Mouse (Mus musculus) right cerebral cortex, adult 18-20 months (tissue): ENCODE measurements at regions not wholly inside any gene's neighbourhood (a gene's known extent, or its start where the extent isn't known, plus 50 kb on each side); places are given as distances from the start of the nearest gene placed in this dataset.
"Not testable (repeated sequence)": the region's sequence is repeated elsewhere in the genome, so short reads cannot be mapped to it uniquely, and the experiment has no call there.

Experiments used
- DNase-seq: peaks from one replicate; pipeline ENCODE4 v3.0.0; 2022; ENCODE audit warnings: mixed read lengths

DNA sequence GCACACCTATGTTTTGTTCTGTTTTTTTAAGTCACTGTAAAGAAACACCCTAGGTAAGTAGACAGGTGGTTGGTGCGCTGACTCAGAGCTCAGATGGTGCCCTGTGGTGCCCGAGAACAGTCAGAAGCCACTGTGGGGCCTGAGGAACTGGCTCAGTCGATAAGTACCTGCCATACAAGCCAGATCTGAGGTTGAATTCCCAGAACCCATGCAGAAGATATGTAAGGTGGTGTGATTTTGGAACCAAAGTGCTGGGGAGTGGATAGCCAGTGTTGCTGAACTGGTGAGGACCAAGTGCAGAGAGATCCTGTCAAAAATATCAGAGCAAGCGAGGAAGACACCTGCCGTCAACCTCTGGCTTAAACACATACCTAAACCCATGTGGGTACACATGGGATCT, 65.4 kb downstream of the Chst1 start:
- no peak for DNase-seq

DNA sequence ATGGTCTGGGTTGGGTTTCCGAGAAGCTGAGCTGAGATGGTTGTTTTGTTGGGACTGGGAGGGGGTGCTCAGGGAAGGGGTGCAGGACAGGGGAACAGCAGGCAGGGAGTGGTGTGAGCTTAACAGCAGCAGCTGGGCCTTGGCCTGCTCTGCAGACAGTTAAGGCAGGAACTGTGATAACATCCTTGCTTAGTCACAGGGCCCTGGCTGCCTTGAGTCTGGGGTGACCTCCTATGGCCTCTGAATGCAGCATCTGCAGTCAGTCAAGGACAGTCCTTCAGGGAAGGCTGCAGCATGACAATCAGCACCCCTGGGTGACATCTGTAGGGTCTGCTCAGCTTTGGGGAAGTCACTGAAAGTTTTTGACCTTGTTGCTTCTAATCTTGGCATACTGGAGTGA, 67.7 kb downstream of the Chst1 start:
- DNase-seq, result no peak

DNA sequence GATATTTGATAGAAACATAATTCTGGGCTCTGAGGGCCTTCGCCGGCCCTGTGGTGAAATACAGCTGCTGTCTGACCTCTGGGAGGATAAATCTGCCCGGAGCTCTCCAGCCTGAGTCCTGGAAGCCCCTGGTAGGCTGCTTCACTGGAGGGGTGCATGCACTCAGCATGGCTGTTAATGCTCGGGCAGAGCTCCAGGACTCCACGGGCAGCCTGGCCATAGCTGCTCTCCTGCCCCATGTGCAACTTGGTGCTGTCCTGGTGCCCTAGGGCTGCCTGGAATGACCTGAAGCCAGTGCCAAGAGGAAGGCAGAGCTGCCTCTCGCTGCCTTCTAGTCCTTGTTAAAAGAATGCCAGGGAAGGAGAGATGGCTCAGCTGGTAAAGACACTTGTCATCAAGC, 68.2 kb downstream of the Chst1 start:
- no peak for DNase-seq

DNA sequence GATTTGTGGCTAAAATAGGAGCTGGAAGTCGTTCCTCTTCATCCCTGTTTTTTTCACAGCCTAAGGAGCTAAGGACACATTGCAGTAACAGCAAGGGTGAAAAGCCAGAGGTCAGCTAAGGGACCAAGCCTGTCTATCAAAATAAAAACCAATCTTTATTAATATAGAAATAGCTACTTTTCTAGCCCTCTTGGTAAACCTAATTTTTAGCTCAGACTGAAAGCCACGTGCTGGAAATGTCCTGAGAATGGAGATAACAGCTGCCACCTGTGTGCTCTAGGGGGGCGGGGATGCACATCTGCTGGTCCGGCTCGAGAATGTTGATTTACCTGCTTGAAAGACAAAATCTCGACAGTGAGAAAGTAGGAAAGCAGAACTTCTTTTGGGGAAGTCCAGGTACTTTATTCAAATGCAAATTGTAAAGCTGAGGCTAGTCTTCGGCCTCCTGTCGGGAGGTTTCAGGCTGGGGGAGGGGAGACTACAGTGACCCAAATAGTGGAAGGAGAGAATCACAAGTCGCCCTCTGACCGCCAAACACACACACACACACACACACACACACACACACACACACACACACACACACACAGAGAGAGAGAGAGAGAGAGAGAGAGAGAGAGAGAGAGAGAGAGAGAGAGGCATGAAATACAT, 70.0 kb downstream of the Chst1 start:
- DNase-seq, result not testable (repeated sequence)

DNA sequence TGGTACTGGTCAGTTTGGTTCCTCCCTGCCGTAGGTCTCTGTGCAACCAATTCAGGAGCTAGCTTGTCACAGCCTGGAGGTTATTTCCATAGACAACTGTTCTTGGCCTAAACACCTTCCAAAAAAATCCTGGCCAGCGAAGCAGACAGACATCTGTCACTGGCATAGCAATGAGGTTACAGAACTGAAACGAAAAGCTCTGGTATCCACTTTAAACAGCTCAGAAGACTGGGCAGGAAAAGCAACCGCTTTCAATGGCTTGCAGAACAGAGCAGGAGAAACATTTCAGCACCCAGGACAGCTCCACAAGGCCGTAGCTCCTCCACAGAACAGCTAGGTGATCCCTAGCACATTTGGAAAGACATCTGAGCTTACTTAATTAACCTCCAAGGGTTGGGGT, 72.1 kb downstream of the Chst1 start:
- DNase-seq, result no peak

DNA sequence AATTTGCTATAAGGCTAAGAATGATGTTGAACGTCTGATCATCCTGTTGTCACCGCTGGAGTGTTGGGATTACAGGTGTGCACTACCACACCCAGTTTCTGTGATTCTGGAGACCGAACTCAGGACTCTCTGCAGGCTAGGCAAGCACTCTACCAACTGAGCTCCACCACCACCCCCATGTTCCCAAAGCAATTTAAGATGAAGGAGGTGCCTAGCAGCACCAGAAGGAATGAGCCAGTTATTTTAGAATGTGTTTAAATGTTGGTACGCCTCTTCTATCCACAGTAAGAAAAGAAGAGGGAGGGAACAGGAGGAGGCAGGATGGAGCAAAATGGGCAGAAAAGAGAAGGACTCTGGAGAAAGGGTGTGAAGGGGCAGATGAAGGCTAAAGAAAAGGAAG, 72.6 kb downstream of the Chst1 start:
- peak; percentile 81 for DNase-seq

DNA sequence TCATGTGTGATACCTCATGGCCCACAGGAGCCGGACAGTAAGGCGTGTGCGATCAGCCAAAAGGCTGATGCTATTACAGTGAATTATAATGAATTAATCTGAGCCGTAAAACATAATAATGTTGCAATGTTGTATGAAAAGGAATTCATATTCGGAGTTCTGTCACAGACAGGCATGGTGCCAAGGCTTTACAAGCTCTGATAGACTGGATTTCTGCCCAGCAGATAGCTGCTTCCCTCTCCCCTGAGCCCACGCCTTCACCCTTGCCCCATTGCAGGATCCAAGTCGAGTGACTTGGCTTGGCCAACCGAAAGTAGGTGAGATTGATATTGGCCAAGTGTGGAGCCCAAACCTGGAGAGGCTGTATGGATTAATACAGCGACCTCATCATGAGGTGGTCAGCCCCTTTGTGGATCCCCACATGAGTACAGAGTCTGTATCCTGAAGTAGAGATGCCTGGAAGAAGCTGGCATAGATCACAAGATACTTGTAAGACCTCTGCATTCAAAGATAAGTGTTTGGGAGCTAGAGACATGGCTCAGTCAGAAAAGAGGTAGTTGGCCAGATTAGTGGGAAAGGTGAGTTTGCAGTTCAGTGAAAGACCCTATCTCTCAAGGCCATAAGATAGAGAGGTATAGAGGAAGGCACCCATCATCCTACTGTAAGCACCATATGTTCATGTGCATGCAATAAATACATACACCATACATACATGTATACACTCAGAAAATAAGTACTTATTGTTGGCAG, 73.7 kb downstream of the Chst1 start:
- DNase-seq, result no peak

DNA sequence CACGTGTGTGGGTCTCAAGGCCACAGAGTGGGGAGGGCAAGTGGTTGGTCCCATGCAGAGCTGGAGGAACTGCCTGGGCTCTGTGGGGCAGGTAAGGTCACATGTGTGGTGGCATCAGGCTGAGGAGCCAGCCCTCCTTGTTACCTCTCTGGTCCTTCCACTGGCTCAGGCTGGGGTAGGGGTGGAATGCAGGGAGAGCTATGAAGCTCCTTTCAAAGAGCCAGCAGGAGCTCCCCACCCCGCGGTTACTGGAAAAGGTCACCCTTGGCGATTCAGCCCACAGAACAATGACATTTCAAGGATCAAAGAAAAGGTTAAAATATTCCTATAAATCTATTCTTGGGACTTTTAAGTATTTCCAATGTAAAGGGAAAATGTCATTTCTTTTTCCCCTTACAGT, 74.4 kb downstream of the Chst1 start:
- no peak for DNase-seq

DNA sequence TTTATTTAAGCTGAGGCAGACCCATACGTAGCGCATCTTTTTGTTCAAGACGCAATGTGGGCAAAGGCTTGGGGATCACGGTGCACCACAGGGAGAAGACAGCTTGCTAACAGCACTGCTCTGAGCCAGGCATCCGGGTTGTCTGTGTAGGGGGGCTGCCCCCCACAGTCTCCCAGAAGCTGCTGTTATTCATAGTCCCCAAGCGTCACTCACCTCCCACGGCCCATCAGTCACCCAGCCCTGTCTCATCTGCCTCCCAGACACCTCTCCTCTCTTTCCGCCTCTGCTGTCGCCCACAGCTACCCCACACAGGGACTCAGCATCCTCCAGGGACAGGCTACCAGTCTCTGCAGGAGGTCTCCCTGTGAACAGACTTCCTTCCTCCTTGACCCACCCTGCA, 75.7 kb downstream of the Chst1 start:
- peak; percentile 93 for DNase-seq

DNA sequence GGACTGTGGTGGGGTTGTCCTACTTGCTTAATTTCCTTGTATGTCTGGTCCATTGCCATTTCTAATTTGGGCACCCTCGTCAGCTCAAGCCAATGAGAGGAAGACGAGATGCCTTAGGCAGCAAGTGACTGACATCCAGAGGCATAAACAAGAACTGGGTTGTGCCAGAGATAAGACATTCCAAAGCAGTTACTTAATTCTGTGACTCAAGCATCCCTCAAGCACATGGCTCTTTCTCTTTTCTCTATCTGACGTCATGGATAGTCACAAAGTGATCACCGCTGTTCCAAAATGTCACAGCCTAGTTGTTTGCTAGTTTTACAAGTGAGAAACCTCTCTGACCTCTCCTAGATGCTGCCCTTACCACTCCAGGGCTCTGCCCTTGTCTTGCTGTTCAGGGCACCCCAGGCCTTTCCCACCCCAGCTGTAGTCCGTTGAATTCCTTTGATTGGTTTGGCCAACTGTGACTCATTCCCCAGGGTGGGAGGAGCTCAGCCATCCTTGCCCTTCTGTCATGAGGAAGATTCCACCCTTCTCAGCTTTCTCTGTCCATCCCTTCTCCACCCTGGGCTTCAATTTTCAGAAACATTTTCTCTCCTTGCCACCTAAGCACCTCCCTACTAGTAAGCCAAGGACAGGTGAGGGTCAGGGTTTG, 78.9 kb downstream of the Chst1 start:
- no peak for DNase-seq

DNA sequence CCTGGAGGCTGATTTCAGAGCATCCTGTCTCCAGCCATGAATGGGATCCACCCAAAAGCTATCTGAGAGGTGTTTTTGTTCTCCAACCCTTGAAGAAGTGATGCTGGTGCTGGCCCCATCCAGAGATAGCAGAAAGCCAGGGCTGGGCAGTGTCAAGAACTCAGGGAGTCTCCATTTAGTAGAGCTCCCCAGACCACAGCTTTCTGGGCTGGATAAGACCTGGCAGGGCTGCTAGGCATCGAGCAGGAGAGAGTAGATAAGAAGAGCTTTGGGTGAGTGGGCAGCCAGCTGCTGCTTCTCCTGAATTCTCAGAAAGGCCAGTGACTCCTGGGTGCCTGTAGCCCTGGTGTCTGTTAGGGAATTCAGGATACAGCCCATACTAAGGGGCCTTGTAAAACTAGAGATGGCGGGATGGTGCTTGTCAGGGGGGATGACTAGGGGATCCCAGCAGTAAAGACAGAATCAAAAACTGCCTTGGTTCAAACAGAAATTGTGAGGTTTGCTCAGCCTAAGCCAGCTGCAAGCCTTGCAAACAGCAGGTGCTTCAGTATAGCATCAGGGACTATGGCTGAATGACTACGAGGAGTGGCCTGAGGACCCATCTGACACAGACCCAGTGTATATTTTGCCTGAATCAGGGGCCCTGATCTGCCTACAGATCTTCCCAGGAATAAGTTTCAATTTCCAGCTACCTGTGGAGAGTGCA, 79.6 kb downstream of the Chst1 start:
- no peak for DNase-seq

DNA sequence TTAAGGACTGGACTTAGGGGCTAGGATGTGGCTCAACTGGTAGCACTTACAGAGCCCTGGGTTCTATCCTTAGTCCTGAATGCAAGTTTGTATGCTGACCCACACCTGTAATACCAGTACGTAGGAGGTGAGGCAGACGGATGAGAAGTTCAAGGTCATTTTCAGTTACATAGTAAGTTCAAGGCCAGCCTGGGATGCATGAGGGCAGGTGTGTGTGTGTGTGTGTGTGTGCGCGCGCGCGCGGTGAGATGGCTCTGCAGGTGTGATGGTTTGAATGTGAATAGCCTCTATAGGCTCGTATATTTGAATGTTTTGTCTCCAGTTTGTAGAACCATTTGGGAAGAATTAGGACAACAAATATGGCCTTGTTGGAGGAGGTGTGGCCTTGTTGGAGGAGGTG, 82.7 kb downstream of the Chst1 start:
- no peak for DNase-seq

DNA sequence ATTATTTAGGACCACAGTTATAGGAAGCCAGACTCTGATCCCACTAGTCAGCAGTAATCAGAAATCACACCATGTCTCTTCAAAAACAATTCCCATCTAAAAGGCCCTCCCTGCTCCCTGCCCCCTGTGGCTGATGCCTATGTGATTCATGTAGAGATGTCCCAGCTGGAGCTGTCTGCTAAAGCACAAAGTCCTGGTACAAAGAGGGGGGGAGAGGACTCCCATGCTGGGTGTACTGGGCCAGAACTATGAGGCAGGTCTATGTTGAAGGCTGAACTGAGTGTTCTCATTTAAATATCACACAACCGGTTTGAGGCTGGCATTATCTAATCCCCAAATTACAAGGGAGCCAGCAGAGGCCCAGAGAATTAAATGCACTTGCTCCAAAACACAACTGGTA, 88.2 kb downstream of the Chst1 start:
- DNase-seq, result no peak

DNA sequence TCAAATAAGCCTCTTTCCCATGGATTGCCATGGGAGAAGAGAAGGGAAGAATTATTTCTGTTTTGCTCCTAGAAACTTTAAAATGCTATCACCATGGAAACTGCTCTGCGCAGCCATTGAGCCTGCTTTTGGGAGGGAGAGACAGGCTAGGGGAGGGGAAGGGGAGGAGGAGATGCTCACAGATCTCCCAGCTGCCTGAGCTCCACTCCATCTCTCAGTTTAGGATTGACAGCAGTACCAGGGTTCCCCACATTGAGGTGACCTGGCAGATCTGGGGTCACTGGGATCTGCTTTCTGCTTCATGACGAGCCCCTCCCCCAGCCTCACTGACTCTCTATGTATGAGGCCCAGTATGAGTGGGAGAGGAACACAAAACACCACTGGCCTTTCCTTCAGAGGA, 89.7 kb downstream of the Chst1 start:
- DNase-seq, result peak; percentile 77

DNA sequence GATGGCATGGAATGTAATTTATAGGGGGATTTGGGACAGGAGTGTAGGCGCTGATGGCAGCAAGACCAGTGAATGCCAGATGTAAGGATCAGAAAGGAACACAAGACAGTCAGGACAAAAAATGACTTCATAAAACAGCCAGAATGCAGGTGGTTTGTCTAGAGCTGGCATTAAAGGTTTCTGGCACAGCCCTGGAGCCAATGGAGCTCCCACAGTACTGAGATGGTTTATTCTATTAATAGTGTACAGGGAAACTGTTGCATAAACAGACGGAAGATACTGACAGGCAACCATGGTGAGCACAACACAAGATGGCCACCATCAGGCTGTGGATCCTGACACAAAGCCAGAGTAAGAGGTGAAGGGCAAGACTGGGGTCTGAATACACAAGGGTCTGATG, 90.8 kb downstream of the Chst1 start:
- no peak for DNase-seq

DNA sequence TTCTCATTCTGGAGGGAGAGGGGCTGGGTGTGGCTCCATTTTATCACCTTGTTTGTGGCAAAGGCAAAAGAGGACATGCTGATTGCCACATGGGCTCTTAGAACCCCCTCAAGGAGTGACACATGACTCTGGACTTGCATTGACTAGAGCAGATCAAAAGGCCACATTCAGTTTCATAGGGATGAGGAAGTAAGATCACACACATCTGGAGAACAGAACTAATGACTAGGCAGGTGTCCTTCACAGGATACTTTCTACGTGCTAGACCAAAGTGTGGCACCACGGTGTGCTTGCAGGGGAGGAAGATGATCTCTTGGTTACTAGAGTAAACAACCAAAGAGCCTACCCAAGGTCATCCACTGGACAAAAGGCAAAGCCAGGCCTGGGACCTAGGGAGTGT, 91.9 kb downstream of the Chst1 start:
- no peak for DNase-seq

DNA sequence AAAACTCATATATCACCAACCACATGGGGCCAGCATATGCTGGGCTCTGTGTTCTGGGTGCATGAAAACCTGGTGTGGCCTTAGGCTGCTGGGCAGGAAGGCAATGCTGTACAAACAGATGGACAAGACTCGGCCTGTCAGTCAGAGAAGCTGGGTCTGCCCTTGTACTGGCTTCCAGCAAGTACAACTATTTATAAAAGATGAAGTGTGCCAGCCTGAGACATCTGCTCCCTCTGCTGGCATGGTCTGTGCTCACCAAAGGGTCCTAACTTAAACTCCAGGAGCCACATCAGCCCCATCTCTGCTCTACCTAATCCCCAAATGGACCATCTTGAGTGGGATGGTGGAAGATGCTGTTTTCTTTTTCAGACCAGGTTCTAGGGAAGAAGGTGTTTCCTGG, 93.1 kb downstream of the Chst1 start:
- peak; percentile 73 for DNase-seq

DNA sequence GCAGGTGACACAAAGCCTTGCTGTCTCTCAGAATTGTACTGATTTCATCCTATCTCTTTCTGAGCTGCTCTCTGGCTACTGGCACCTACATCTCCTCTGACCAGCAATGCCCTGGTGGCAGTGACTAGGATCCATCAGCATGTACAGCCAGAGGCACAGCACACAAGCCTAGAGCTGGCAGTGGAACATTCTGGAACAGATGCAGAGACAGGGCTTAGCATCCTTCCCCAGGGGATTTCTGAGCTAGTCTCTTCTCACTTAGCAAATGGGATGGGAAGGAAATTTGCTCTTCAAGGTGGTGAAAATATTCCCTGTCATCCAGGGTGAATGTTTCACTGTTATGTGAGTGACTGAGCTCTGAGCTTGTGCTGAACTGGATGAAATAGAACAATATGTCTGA, 93.5 kb downstream of the Chst1 start:
- no peak for DNase-seq

DNA sequence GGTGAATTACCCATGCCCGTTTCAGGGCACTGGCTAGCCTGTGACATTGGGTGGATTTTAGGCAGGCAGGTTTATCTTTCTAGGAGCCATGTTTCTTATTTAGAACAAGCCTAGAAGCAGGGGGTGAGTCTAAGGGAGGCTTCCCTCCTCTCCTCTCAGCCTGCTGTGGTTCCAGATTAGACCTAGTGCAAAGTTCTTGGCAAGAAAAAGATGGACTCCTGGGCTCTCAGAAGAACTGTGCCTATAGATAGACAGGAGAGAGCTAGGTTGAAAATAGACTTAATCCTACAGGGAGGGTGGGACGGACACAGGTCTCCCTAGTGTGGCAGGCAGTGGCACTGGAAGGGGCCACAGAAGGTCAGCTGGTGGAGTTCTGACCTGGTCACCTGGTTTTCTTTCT, 95.3 kb downstream of the Chst1 start:
- no peak for DNase-seq

DNA sequence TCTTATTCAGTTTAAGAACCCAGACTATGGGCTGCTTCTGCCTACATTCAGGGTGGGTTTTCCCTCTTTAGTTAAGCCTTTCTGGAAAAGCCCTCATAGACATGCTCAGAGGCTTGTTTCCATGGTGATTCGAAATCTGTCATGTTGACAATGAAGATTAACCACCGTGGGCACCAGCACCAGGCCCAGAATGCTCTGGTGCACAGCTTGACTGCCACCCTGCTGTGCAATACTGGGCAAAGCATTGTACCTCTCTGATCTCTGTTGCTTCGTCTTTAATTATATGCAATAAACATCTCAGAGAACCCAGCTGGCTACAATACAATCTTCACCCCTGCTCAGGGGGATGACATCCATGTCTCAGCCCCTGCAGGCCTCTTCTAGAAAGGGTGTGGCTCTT, 96.4 kb downstream of the Chst1 start:
- DNase-seq, result no peak

DNA sequence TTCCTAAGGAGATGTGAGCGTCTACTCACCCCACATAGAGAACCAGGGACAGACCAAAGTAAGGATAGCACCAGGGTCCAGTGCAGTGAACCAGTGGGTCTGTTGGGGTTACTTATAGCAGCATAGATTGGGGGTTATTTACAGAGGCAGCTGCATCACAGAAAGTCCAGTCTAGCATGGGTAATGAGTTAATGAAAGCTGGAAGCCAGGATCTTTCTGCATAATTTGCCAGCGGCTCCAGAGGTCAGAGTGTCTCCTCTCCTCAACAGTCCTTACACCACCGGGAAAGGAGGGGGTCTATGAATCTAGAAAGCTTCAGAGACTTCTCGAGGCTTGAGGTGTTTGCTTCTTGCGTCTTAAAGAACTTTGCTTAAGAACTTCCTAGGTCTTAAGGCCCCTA, 98.2 kb downstream of the Chst1 start:
- DNase-seq, result no peak

DNA sequence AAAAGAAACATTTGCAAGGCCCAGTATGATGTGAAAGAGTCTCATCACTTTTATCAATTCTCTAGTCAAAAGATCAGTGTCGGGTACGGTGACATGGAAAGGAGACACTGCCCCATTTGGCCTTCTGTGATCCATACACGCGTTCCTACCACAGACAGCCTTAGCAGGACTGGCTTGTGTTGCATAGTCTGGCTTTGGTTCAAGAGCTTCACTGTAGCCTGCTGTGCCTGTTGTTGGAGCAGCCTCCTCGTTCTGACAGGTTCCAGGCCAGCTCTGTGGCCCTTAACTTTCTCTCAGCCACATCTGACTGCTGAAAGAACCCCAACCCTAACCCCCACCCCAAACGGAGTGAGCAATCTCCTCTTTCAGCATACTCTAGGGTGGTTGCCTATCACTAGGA, 99.9 kb downstream of the Chst1 start:
- no peak for DNase-seq

DNA sequence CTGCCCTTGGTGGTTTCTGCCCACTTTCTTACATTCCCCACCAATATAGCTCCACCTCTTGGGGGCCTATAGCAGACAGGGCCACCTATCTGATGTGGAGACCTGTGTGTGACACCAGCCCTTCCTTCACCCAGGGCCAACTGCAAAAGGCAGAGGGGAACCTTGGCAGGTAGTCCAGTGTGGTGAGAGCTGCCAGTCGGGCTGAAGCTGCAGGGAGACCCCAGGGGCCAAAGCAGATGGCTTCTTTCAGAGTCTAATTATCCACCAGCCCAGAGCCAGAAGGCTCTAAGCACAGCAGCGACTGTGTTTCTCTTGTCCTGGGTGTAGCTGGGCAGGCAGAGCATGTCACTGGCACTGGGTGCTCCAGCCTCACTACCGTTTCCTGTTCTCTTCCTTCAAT, 104.5 kb downstream of the Chst1 start:
- DNase-seq, result no peak

DNA sequence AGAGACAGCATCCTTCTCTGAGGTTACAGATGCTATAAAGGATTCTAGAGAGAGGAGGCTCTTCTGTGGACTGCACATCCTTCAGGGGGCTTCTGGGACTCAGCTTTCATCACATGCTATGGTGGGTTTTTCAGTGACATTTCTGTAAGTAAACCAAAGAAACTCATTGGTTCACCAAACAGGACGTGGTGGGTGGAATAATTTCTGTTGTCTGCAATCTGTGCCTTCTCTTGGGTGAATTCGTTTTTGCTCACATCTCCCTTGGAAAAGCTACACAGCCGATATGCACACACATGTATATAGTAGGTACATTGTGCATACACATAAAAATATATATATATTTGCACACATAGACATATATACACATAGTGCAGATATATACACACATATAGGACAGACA, 110.2 kb downstream of the Chst1 start:
- DNase-seq, result no peak
